Mouse (Mus musculus) midbrain, embryonic 11.5 days (tissue): ENCODE data around the gene Trim40. TPM values are rescaled to one million over a fixed set of nuclear protein-coding genes. Genes with fewer than 3 reads are reported as not detected.
A peak's percentile ranks its signal among the peaks of the same experiment; 100 is the strongest.

ENCODE experiments used
- ATAC-seq: fragments of 200-750 bp; cut with Nextera tagmentation; 2 replicates; pipeline ENCODE4 v1.8.0; 2017; ENCODE audit warnings: moderate TSS enrichment, moderate library complexity; ENCODE audit not compliant: low FRiP score
- DNase-seq: peaks from one replicate; pipeline ENCODE4 v3.0.0; 2015; ENCODE audit warnings: low spot score; ENCODE audit errors: missing footprints
- H3K27ac ChIP-seq: fragments of 300-500 bp; sonication (generic); 2 replicates; pipeline ENCODE4 v1.5.1; 2014; ENCODE audit warnings: low read depth, low read length
- H3K27me3 ChIP-seq: fragments of 300-500 bp; sonication (generic); 2 replicates; pipeline ENCODE4 v1.6.1; 2014; ENCODE audit warnings: mild to moderate bottlenecking, low read length, moderate library complexity, mixed read lengths; ENCODE audit not compliant: control insufficient read depth, insufficient read depth
- H3K36me3 ChIP-seq: fragments of 300-500 bp; sonication (generic); 2 replicates; pipeline ENCODE4 v1.6.1; 2014; ENCODE audit warnings: mild to moderate bottlenecking, low read length, moderate library complexity, mixed read lengths; ENCODE audit not compliant: control insufficient read depth, insufficient read depth
- H3K4me1 ChIP-seq: fragments of 300-500 bp; sonication (generic); 2 replicates; pipeline ENCODE4 v1.6.1; 2014; ENCODE audit warnings: low read length; ENCODE audit not compliant: control insufficient read depth, insufficient read depth
- H3K4me2 ChIP-seq: fragments of 300-500 bp; sonication (generic); 2 replicates; pipeline ENCODE4 v1.6.1; 2014; ENCODE audit warnings: mild to moderate bottlenecking, moderate library complexity
- H3K4me3 ChIP-seq: fragments of 300-500 bp; sonication (generic); 2 replicates; pipeline ENCODE4 v1.5.1; 2014; ENCODE audit warnings: low read depth, low read length
- H3K9ac ChIP-seq: fragments of 300-500 bp; sonication (generic); 2 replicates; pipeline ENCODE4 v1.6.1; 2014; ENCODE audit warnings: low read length
- H3K9me3 ChIP-seq: fragments of 300-500 bp; sonication (generic); 2 replicates; pipeline ENCODE4 v1.6.1; 2016; ENCODE audit warnings: low read length; ENCODE audit not compliant: control insufficient read depth
- WGBS: fragments of 180-500 bp; shearing (Covaris S2); extraction: QIAGEN DNeasy Blood & Tissue Kit; methylation state at CpG from one replicate; pipeline ENCODE4 v1.1.7; 2014; 5-methylcytosine and 5-hydroxymethylcytosine counted together
- polyA plus RNA-seq: library from polyadenylated mRNA; unstranded; fragments of >200 nt; fragmentation: Nextera tagmentation; extraction: Ambion mirVana; gene quantifications from 2 replicates; pipeline ENCODE4 v1.2.1, GENCODE M21; 2014

The Trim40 gene
- polyA plus RNA-seq, 1 experiment from 2014 or later: not detected

DNA sequence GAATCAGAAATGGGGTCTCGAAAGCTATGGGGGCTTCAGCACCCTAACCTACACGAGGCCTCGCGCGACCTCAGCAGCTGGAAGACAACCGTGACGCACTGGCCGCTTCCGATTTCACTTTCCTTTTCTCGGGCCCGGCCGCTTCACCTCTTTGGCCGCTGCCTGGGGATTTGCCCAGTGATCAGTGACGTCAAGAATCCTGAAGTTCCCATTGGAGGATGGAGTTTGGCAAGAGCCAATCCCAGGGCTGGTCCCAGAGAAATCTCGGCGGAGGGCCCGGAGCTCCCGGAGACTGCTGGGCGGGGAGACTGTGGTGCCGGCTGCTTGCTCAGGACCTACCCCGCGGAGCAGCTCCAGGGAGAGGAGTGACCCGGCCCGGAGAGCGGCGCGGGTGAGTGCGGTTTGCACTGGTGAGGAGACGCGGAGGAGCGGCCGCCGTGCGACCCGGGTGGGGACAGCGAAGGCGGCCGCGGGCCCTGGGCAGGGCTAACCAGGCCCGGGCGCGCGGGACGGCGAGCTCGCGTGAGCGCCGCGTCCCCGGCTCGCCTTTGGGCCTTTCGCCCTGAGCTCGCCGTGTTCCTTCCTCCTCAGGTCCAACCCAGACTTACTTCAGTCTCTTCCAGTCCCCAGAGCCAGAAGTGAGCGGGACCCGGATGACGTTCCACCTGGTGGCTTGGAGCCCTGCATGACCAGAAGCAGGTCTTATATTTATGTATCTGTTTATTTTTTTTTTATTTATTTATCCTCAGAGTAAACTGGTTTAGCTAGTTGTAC, 52.9 kb downstream of the Trim40 start, which contains the start of gene Trim26:
Gene Trim26 (plus strand): TSS at position 261 of the 774 bp plus-strand sequence.
- Histone ChIP-seq H3K36me3 (no peaks in the 10 kb centered on the region), H3K4me2 (peak within 1 kb of the TSS; percentile 66), H3K9me3 (no peaks in the 10 kb centered on the region), H3K4me1 (peaks cover 8% of the 10 kb centered on the region), H3K4me3 (peak within 1 kb of the TSS; percentile 73), H3K9ac (peak within 1 kb of the TSS; percentile 88), H3K27ac (peak within 1 kb of the TSS; percentile 87), H3K27me3 (no peaks in the 10 kb centered on the region)
- ATAC-seq: peak; percentile 99
- peak; percentile 98 for DNase-seq
- under 1% methylated on average over 57 of the region's 58 CpGs for WGBS

DNA sequence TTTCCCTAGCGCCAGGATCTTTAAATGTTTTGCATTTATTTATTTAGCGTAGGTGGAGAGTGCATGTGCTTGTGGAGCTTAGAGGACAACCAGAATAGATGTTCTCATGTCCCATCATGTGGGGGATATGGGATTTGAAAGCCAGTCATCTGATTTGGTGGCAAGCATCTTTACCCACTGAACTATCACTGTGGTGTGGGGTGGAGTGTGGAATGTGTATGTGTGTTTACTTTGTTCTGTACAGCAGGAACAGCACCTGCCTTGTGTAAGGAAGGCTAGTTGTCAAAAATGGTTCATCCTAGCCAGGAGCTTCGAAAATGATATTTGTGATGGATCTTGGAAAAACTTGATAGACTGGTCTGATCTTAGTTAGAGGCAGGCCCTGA, 53.5 kb downstream of the Trim40 start:
- WGBS: 11% methylated on average over 3 of the region's 3 CpGs
- H3K36me3 ChIP-seq: no peaks in the 10 kb centered on the region
- peak overlapping the region; percentile 62 for H3K4me2 ChIP-seq
- peak overlapping the region; percentile 73 for H3K4me3 ChIP-seq
- H3K9ac ChIP-seq: peak overlapping the region; percentile 63
- H3K27ac ChIP-seq: peak overlapping the region; percentile 35; the same call in 1 of the 2 replicates
- DNase-seq (no peak), ATAC-seq (peak; percentile 43; the same call in 1 of the 2 replicates)
- no peaks in the 10 kb centered on the region for H3K27me3 ChIP-seq
- no peaks in the 10 kb centered on the region for H3K9me3 ChIP-seq
- peaks cover 8% of the 10 kb centered on the region for H3K4me1 ChIP-seq

DNA sequence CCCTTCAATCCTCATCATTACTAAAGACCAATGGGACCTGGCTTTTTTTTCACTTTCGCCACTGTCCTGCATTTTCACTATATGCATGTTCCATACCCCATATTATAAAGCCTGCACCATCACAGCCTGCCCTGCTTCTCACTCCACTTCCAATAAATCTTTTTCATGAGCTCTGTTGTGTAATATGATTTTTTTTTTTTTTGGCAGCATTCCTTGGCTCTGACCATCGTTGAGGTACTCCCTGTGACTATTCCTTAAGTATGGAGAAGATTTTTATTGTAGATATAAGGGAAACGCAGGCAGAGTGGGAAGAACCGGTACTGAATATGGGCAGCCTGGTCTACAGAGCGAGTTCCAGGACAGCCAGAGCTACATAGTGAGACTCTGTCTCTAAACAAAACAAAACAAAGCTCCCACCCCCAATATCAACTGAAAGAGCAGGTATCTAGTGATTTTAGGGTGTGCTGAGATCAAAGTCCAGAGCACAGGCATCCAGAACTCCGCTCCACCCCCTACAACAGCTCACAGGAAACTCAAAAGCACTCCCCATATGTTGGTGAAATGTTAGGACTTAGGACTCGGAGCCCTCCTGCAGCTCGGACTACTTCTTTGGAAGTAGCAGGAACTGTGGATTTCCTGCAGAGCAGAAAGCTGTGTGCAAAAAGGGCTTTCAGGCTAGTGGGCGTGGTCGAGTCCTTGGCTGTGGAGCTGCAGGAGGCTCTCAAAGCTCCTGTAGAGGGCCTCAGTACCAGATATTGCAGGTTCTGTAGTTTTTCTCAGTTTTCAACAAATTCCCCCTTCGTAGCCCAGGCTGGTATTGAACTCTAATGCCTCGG, 54.1 kb downstream of the Trim40 start:
- 33% methylated on average over 12 of the region's 12 CpGs for WGBS
- no peak overlapping the region for H3K4me3 ChIP-seq

DNA sequence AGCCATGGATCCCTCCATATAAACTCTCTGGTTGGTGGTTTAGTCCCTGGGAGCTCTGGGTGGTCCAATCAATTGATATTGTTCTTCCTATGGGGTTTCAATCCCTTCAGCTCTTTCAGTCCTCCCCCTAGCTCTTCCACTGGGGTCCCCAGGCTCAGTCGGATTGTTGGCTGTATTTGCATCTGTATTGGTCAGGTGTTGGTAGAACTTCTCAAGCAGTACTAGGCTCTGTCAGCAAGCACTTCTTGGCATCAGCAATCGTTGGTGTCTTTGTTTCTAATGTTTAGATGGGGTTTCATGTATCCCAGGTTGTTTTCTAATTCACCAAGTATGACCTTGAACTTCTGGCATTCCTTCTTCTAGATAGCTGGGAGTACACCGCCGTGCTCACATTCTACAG, 57.2 kb downstream of the Trim40 start:
- H3K4me3 ChIP-seq: no peak overlapping the region
- H3K9ac ChIP-seq: no peak overlapping the region
- DNase-seq: no peak
- H3K4me1 ChIP-seq: peaks cover 5% of the 10 kb centered on the region
- H3K9me3 ChIP-seq: no peaks in the 10 kb centered on the region
- WGBS: 54% methylated on average over 4 of the region's 4 CpGs
- no peaks in the 10 kb centered on the region for H3K27me3 ChIP-seq
- no peak overlapping the region for H3K27ac ChIP-seq
- no peaks in the 10 kb centered on the region for H3K36me3 ChIP-seq
- no peak overlapping the region for H3K4me2 ChIP-seq
- ATAC-seq: no peak

More for the DNA sequence above, 54.1 kb downstream of the Trim40 start:
- DNase-seq (peak; percentile 88), ATAC-seq (no peak; the same call in 1 of the 2 replicates)
- Histone ChIP-seq H3K4me2 (peak overlapping the region; percentile 62; the same call in 1 of the 2 replicates), H3K9me3 (no peaks in the 10 kb centered on the region), H3K9ac (no peak overlapping the region), H3K27ac (no peak overlapping the region), H3K4me1 (peaks cover 8% of the 10 kb centered on the region), H3K27me3 (no peaks in the 10 kb centered on the region), H3K36me3 (no peaks in the 10 kb centered on the region)

Other genes with a start within 250 kb of the Trim40 start
- not detected in 2 replicates for gene H2-M9, start 247.5 kb downstream of the Trim40 start, polyA plus RNA-seq
- not detected in 2 replicates for gene H2-M1, start 217.9 kb downstream of the Trim40 start, polyA plus RNA-seq
- gene H2-M10.5, start 117.2 kb downstream of the Trim40 start, polyA plus RNA-seq: not detected in 2 replicates
- not detected in 2 replicates for gene H2-M10.6, start 78.0 kb downstream of the Trim40 start, polyA plus RNA-seq
- gene Trim26, start 53.0 kb downstream of the Trim40 start, polyA plus RNA-seq: 32.4 and 35.0 TPM in 2 replicates
- gene Trim15, start 22.9 kb downstream of the Trim40 start, polyA plus RNA-seq: 0.48 and 0.51 TPM in 2 replicates
- 7.7 and 8.1 TPM in 2 replicates for gene Trim10, start 20.5 kb downstream of the Trim40 start, polyA plus RNA-seq
- not detected in 2 replicates for gene Trim31, start 8.0 kb upstream of the Trim40 start, polyA plus RNA-seq
- gene Rnf39, start 52.8 kb upstream of the Trim40 start, polyA plus RNA-seq: 0.46 TPM in 2 replicates
- gene Ppp1r11, start 61.6 kb upstream of the Trim40 start, polyA plus RNA-seq: 152 and 157 TPM in 2 replicates
- 83.5 and 86.7 TPM in 2 replicates for gene Znrd1, start 68.4 kb upstream of the Trim40 start, polyA plus RNA-seq
- 8.5 and 9.4 TPM in 2 replicates for gene Znrd1as, start 68.5 kb upstream of the Trim40 start, polyA plus RNA-seq
- gene 2410137M14Rik, start 91.1 kb upstream of the Trim40 start, polyA plus RNA-seq: 0.39 TPM in 1 of 2 replicates, not detected in the other
- 0.41 and 0.67 TPM in 2 replicates for gene H2-M5, start 99.4 kb upstream of the Trim40 start, polyA plus RNA-seq
- 89.9 and 102 TPM in 2 replicates for gene Zfp57, start 111.0 kb upstream of the Trim40 start, polyA plus RNA-seq
- gene Mog, start 133.3 kb upstream of the Trim40 start, polyA plus RNA-seq: 0.18 and 0.42 TPM in 2 replicates
- gene Gabbr1, start 155.8 kb upstream of the Trim40 start, polyA plus RNA-seq: 14.3 and 14.5 TPM in 2 replicates
- gene Olfr90, start 198.4 kb upstream of the Trim40 start, polyA plus RNA-seq: not detected in 2 replicates
- not detected in 2 replicates for gene Olfr91, start 208.2 kb upstream of the Trim40 start, polyA plus RNA-seq
- not detected in 2 replicates for gene Olfr92, start 230.0 kb upstream of the Trim40 start, polyA plus RNA-seq